Mouse (Mus musculus): ENCODE measurements around the gene Fgfr2. TPM values are rescaled to one million over a fixed set of nuclear protein-coding genes. Genes with fewer than 3 reads are reported as not detected.

Fgfr2 gene
- total RNA-seq, 1 experiment, result 37.5 TPM

GRCm38 (mm10) chr7:132386316-132386715 is 736.8 kb downstream of the Fgfr2 start:
- in situ Hi-C loops (cut with MboI; ENCODE audit: low sequenced_read_pairs in 2 of 2, unreplicated experiment in 2 of 2), result no loop called here
- H3K4me3 ChIP-seq (ENCODE audit: insufficient read depth in 1 of 2, low read depth in 1 of 2, low read length in 2 of 2, poor library complexity in 1 of 2, severe bottlenecking in 1 of 2), result no peak overlapping the region
- TF ChIP-seq MAFK (IDR thresholded peaks at IDR 0.05; ENCODE audit: insufficient read depth, low read depth, low read length), result no peak
- TF ChIP-seq CHD2 (IDR thresholded peaks at IDR 0.05; ENCODE audit: low read depth, low read length), result no peak
- TF ChIP-seq HCFC1 (IDR thresholded peaks at IDR 0.05; ENCODE audit: borderline replicate concordance, insufficient read depth, low read length), result no peak
- no peak for TF ChIP-seq ZC3H11A (IDR thresholded peaks at IDR 0.05; ENCODE audit: borderline replicate concordance, low read depth, low read length)
- no peak for TF ChIP-seq ZNF384 (IDR thresholded peaks at IDR 0.05; ENCODE audit: low read depth, low read length)
- no peak overlapping the region for H3K9ac ChIP-seq (ENCODE audit: insufficient read depth, low read depth, low read length, poor library complexity, severe bottlenecking)
- H3K36me3 ChIP-seq (ENCODE audit: control insufficient read depth, insufficient read depth, low read length, poor library complexity, severe bottlenecking), result no peaks in the 10 kb centered on the region
- no peaks in the 10 kb centered on the region for H3K9me3 ChIP-seq (ENCODE audit: control insufficient read depth, insufficient read depth, low read depth, low read length)
- H3K27ac ChIP-seq (ENCODE audit: insufficient read depth, low read depth, low read length, poor library complexity, severe bottlenecking), result no peak overlapping the region
- DNase-seq (ENCODE audit: low read depth, low spot score), result no peak
- peaks cover 0 to 15% of the 10 kb centered on the region in 2 experiments; a peak in 1 of 4 replicates for H3K4me1 ChIP-seq (ENCODE audit: control insufficient read depth in 2 of 2, insufficient read depth in 2 of 2, low read length in 2 of 2, poor library complexity in 1 of 2)

DNA sequence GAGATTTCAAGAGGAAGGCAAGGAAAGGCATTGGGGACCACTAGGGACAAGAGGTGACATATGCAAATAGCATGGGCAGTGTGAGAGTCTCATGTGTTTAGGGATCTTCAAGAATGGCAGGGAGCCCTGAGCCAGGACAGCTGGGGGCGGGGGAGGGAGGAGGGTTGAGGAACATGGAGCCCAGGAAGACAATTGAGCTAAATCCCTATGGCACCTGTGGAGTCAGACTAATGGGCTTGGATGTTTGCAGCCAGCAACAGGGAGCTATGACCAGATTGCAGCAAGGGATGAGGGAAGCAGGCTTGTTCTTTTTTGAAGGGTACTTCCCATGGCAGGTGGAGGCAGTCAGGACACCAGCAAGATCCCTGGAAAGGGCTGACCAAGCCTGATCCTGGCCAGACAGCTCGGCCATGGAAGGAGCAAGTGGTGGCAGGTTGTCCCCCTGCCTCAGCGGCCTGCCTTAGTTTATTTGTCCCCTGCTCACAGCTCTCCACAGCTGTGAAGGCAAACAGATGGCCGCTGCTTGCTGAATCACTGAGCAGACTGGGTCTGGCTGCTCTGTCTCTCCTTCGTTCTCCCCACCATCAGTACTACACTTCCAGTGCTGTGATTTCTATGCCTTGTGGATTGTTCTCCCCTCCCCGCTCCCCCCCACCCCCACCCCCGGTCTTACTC is 737.6 kb downstream of the Fgfr2 start:
- no peaks in the 10 kb centered on the region for H3K36me3 ChIP-seq (ENCODE audit: control insufficient read depth, insufficient read depth, low read length, poor library complexity, severe bottlenecking)
- no peaks in the 10 kb centered on the region for H3K9me3 ChIP-seq (ENCODE audit: control insufficient read depth, insufficient read depth, low read depth, low read length)
- DNase-seq (ENCODE audit: low read depth, low spot score), result no peak
- H3K9ac ChIP-seq (ENCODE audit: insufficient read depth, low read depth, low read length, poor library complexity, severe bottlenecking), result no peak overlapping the region
- no peak for TF ChIP-seq MAFK (IDR thresholded peaks at IDR 0.05; ENCODE audit: insufficient read depth, low read depth, low read length)
- no peak for TF ChIP-seq ZC3H11A (IDR thresholded peaks at IDR 0.05; ENCODE audit: borderline replicate concordance, low read depth, low read length)
- no peak for TF ChIP-seq CHD2 (IDR thresholded peaks at IDR 0.05; ENCODE audit: low read depth, low read length)
- TF ChIP-seq HCFC1 (IDR thresholded peaks at IDR 0.05; ENCODE audit: borderline replicate concordance, insufficient read depth, low read length), result no peak
- TF ChIP-seq ZNF384 (IDR thresholded peaks at IDR 0.05; ENCODE audit: low read depth, low read length), result no peak
- H3K4me1 ChIP-seq (ENCODE audit: control insufficient read depth in 2 of 2, insufficient read depth in 2 of 2, low read length in 2 of 2, poor library complexity in 1 of 2), result peaks cover 0 to 15% of the 10 kb centered on the region in 2 experiments; a peak in 1 of 4 replicates
- no peak overlapping the region for H3K27ac ChIP-seq (ENCODE audit: insufficient read depth, low read depth, low read length, poor library complexity, severe bottlenecking)
- H3K4me3 ChIP-seq (ENCODE audit: insufficient read depth in 1 of 2, low read depth in 1 of 2, low read length in 2 of 2, poor library complexity in 1 of 2, severe bottlenecking in 1 of 2), result peak overlapping the region in 1 of 2 experiments; percentile 19; a peak in 1 of 4 replicates
- in situ Hi-C loops (cut with MboI; ENCODE audit: low sequenced_read_pairs in 2 of 2, unreplicated experiment in 2 of 2), result no loop called here

GRCm38 (mm10) chr7:132384736-132385455 is 738.3 kb downstream of the Fgfr2 start:
- no peaks in the 10 kb centered on the region for H3K36me3 ChIP-seq (ENCODE audit: control insufficient read depth, insufficient read depth, low read length, poor library complexity, severe bottlenecking)
- H3K9me3 ChIP-seq (ENCODE audit: control insufficient read depth, insufficient read depth, low read depth, low read length), result no peaks in the 10 kb centered on the region
- peaks cover 0 to 15% of the 10 kb centered on the region in 2 experiments; a peak in 1 of 4 replicates for H3K4me1 ChIP-seq (ENCODE audit: control insufficient read depth in 2 of 2, insufficient read depth in 2 of 2, low read length in 2 of 2, poor library complexity in 1 of 2)
- TF ChIP-seq CHD2 (IDR thresholded peaks at IDR 0.05; ENCODE audit: low read depth, low read length) (no peak), HCFC1 (IDR thresholded peaks at IDR 0.05; ENCODE audit: borderline replicate concordance, insufficient read depth, low read length) (no peak), ZC3H11A (IDR thresholded peaks at IDR 0.05; ENCODE audit: borderline replicate concordance, low read depth, low read length) (no peak), MAFK (IDR thresholded peaks at IDR 0.05; ENCODE audit: insufficient read depth, low read depth, low read length) (no peak), ZNF384 (IDR thresholded peaks at IDR 0.05; ENCODE audit: low read depth, low read length) (no peak)
- DNase-seq (ENCODE audit: low read depth, low spot score), result no peak
- in situ Hi-C loops (cut with MboI; ENCODE audit: low sequenced_read_pairs in 2 of 2, unreplicated experiment in 2 of 2), result no loop called here
- H3K4me3 ChIP-seq (ENCODE audit: insufficient read depth in 1 of 2, low read depth in 1 of 2, low read length in 2 of 2, poor library complexity in 1 of 2, severe bottlenecking in 1 of 2), result no peak overlapping the region
- H3K9ac ChIP-seq (ENCODE audit: insufficient read depth, low read depth, low read length, poor library complexity, severe bottlenecking), result no peak overlapping the region
- H3K27ac ChIP-seq (ENCODE audit: insufficient read depth, low read depth, low read length, poor library complexity, severe bottlenecking), result no peak overlapping the region

DNA sequence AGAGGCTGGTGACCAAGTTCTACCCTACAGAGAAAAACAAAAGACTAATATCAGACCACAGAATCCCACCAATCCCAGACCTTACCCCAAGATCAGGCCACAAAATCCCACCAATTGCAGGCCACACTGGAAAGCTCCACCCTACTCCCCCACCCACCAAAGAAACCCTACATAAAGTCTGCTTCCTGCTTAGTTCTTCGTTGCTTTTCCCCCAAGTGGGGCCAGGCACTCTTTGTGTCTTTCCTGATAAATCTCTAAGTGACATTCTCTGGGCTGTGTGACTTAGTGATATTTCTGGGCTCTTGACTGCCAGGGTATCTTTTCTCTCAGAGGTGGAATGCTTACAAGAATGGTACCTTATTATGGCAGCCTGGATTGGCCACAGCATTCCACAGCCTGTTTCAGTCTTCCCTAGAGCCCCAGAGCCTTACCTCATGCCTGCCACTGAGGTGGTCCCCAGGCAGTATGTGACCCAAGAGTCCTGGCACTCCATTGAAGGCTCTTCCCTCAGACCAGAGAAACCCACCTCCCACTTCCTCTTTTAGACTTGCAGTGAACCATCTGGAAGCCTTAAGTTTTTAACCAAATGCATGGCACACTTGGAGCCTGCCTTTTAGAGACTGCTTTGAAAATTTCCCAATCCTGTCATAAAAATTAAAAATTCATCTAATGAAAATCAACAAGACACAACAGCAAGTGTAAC is 742.4 kb downstream of the Fgfr2 start:
- Histone ChIP-seq H3K4me3 (ENCODE audit: insufficient read depth in 1 of 2, low read depth in 1 of 2, low read length in 2 of 2, poor library complexity in 1 of 2, severe bottlenecking in 1 of 2) (no peak overlapping the region), H3K36me3 (ENCODE audit: control insufficient read depth, insufficient read depth, low read length, poor library complexity, severe bottlenecking) (no peaks in the 10 kb centered on the region), H3K9me3 (ENCODE audit: control insufficient read depth, insufficient read depth, low read depth, low read length) (no peaks in the 10 kb centered on the region), H3K27ac (ENCODE audit: insufficient read depth, low read depth, low read length, poor library complexity, severe bottlenecking) (no peak overlapping the region), H3K4me1 (ENCODE audit: control insufficient read depth in 2 of 2, insufficient read depth in 2 of 2, low read length in 2 of 2, poor library complexity in 1 of 2) (peaks cover 0 to 8% of the 10 kb centered on the region in 2 experiments; a peak in 1 of 4 replicates), H3K9ac (ENCODE audit: insufficient read depth, low read depth, low read length, poor library complexity, severe bottlenecking) (no peak overlapping the region)
- TF ChIP-seq CHD2 (IDR thresholded peaks at IDR 0.05; ENCODE audit: low read depth, low read length), result no peak
- TF ChIP-seq ZC3H11A (IDR thresholded peaks at IDR 0.05; ENCODE audit: borderline replicate concordance, low read depth, low read length), result no peak
- TF ChIP-seq MAFK (IDR thresholded peaks at IDR 0.05; ENCODE audit: insufficient read depth, low read depth, low read length), result no peak
- no peak for TF ChIP-seq ZNF384 (IDR thresholded peaks at IDR 0.05; ENCODE audit: low read depth, low read length)
- TF ChIP-seq HCFC1 (IDR thresholded peaks at IDR 0.05; ENCODE audit: borderline replicate concordance, insufficient read depth, low read length), result no peak
- in situ Hi-C loops (cut with MboI; ENCODE audit: low sequenced_read_pairs in 2 of 2, unreplicated experiment in 2 of 2), result no loop called here
- DNase-seq (ENCODE audit: low read depth, low spot score), result no peak
